Mouse (Mus musculus) lung, embryonic 14.5 days (tissue): ENCODE measurements at regions not wholly inside any gene's neighbourhood (a gene's known extent, or its start where the extent isn't known, plus 50 kb on each side); places are given as distances from the start of the nearest gene placed in this dataset.

ENCODE experiments used
- ATAC-seq: fragments of 200-750 bp; cut with Nextera tagmentation; 2 replicates; pipeline ENCODE4 v1.8.0; 2017; ENCODE audit warnings: mild to moderate bottlenecking, moderate TSS enrichment, moderate library complexity; ENCODE audit not compliant: insufficient read depth
- DNase-seq: peaks from one replicate; pipeline ENCODE4 v3.0.0-alpha.2; 2015
- H3K27ac ChIP-seq: fragments of 300-500 bp; sonication (generic); 2 replicates; pipeline ENCODE4 v1.5.1; 2014; ENCODE audit warnings: low read depth, mild to moderate bottlenecking, moderate library complexity
- H3K27me3 ChIP-seq: fragments of 300-500 bp; sonication (generic); 2 replicates; pipeline ENCODE4 v1.6.1; 2014; ENCODE audit warnings: low read length, control low read depth; ENCODE audit not compliant: insufficient read depth
- H3K36me3 ChIP-seq: fragments of 300-500 bp; sonication (generic); 2 replicates; pipeline ENCODE4 v1.6.1; 2014; ENCODE audit warnings: control low read depth; ENCODE audit not compliant: insufficient read depth
- H3K4me1 ChIP-seq: fragments of 300-500 bp; sonication (generic); 2 replicates; pipeline ENCODE4 v1.6.1; 2014; ENCODE audit warnings: antibody characterized with exemption, control low read depth; ENCODE audit not compliant: insufficient read depth
- H3K4me2 ChIP-seq: fragments of 300-500 bp; sonication (generic); 2 replicates; pipeline ENCODE4 v1.6.1; 2014; ENCODE audit warnings: mild to moderate bottlenecking
- H3K4me3 ChIP-seq: fragments of 300-500 bp; sonication (generic); 2 replicates; pipeline ENCODE4 v1.5.1; 2014; ENCODE audit warnings: low read depth, low read length
- H3K9ac ChIP-seq: fragments of 300-500 bp; sonication (generic); 2 replicates; pipeline ENCODE4 v1.6.1; 2014
- H3K9me3 ChIP-seq: fragments of 300-500 bp; sonication (generic); 2 replicates; pipeline ENCODE4 v1.6.1; 2016; ENCODE audit warnings: low read depth, low read length, control low read depth
- CTCF ChIP-seq: IDR thresholded peaks from 2 replicates; pipeline ENCODE4 v1.5.1; 2016; ENCODE audit warnings: antibody characterized with exemption, low read depth
- WGBS: fragments of 180-500 bp; shearing (Covaris S2); extraction: QIAGEN DNeasy Blood & Tissue Kit; methylation state at CpG from one replicate; pipeline ENCODE4 v1.1.7; 2014; 5-methylcytosine and 5-hydroxymethylcytosine counted together

DNA sequence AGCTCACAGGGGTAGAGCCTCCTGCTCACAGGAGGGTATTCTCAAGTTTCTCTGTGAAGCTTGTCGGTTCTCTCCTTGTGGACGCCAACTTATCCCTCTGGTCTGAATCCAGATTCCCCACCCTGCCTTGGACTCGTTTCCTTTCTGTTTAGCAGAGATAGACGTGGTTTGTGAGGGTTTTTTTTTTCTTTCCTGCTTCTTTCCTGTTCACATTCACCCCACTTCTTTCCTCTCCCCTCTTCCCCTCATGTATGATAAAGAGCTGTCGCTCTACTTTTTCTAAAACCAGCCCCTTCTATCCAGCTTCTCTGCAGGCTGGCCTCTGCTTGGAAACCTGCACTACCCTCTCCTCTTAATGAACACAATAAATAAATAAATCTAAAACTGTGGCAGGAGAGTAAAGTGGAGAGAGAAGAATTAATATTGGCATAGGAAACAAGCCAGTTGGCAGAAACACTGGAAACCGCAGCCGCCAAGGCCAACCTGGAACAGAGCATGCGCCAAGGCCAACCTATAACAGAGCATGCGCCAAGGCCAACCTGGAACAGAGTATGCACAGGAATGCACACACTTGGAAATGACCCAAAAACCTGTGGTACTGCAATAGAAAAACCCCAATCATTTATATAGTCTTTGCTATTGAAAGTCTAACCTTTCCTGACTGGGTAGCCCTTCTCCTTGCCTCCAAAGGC is 126.2 kb upstream of the Arid1b start:
- ATAC-seq = no peak
- no peak overlapping the region for H3K27ac ChIP-seq

DNA sequence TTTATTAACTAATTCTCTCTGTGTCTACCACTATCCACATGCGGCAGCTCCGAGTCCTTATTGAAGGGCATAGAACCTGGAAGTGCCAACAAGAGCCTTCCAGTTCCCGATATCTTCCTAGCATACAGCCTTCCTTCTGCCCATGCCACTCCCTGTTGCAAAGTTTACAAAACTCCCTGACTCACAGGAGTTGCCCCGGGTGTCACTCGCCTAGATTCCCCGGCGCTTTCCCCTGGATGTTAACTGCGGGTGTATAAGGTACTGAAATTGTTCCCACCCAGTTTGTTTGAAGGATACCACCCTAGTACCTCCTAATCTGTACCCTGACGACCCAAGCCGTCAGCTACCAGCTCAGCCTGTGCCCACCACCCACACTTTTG is 125.7 kb upstream of the Arid1b start:
- peaks cover 6% of the 10 kb centered on the region; the same call in 1 of the 2 replicates for H3K4me1 ChIP-seq
- H3K4me3 ChIP-seq = no peak overlapping the region
- ATAC-seq (no peak), DNase-seq (no peak)
- H3K27ac ChIP-seq = no peak overlapping the region
- no peak for TF ChIP-seq CTCF
- no peaks in the 10 kb centered on the region for H3K36me3 ChIP-seq
- H3K4me2 ChIP-seq = no peak overlapping the region
- no peaks in the 10 kb centered on the region for H3K9me3 ChIP-seq
- H3K27me3 ChIP-seq = no peaks in the 10 kb centered on the region
- H3K9ac ChIP-seq = no peak overlapping the region
- 77% methylated on average over 10 of the region's 10 CpGs for WGBS

More for the DNA sequence above, 126.2 kb upstream of the Arid1b start:
- Histone ChIP-seq H3K4me1 (peaks cover 6% of the 10 kb centered on the region; the same call in 1 of the 2 replicates), H3K36me3 (no peaks in the 10 kb centered on the region), H3K9ac (no peak overlapping the region), H3K4me2 (no peak overlapping the region), H3K27me3 (no peaks in the 10 kb centered on the region), H3K9me3 (no peaks in the 10 kb centered on the region), H3K4me3 (no peak overlapping the region)
- no peak for TF ChIP-seq CTCF
- peak; percentile 38 for DNase-seq
- 56% methylated on average over 9 of the region's 9 CpGs for WGBS

DNA sequence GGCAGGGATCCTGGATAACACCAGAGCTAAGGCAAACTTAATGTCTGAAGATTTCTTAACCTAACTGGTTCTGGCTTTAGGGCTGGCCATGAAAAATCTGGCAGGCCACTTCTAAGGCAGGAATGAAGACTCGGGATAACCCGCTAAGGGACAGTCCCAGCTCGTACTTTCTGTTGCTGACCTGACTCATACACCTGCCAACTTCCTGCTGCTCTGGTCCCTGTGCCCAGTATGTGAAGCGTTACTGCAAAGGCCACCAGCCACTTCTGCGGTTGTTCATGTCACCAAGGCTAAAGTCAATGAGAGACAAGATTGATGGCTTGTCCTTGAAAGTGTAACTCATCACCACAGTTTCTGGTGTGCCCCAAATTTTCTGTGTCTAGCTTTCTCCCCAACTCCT is 125.3 kb upstream of the Arid1b start:
- TF ChIP-seq CTCF = no peak
- H3K4me3 ChIP-seq = no peak overlapping the region
- DNase-seq = no peak
- no peak overlapping the region for H3K9ac ChIP-seq
- peaks cover 6% of the 10 kb centered on the region; the same call in 1 of the 2 replicates for H3K4me1 ChIP-seq
- no peak overlapping the region for H3K27ac ChIP-seq
- no peaks in the 10 kb centered on the region for H3K36me3 ChIP-seq
- no peaks in the 10 kb centered on the region for H3K27me3 ChIP-seq
- 69% methylated on average over 5 of the region's 5 CpGs for WGBS
- no peak overlapping the region for H3K4me2 ChIP-seq
- no peaks in the 10 kb centered on the region for H3K9me3 ChIP-seq
- no peak for ATAC-seq

DNA sequence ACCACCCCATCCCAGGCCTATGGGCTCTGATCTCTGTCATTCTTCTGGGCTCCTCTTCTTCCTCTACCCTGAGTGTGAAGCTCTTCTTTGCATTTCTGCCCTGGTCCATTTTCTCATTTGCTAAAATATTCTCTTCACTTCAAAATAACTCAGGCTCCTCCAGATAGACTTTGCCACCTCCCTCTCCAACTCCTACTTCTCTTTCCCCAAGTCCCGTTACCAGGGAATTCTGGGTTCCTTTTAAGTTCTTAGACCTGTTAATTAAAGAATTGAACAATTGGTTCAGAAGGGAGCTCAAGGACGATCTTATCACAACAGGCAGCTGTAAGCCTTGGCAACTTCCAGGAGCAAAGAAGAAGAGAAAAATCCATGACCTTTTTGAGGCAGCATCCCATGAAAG is 122.9 kb upstream of the Arid1b start:
- DNase-seq (no peak), ATAC-seq (no peak)
- TF ChIP-seq CTCF = no peak
- Histone ChIP-seq H3K27me3 (no peaks in the 10 kb centered on the region), H3K4me2 (no peak overlapping the region), H3K9ac (no peak overlapping the region), H3K4me1 (peaks cover under 1% of the 10 kb centered on the region; the same call in 1 of the 2 replicates), H3K27ac (no peak overlapping the region), H3K36me3 (no peaks in the 10 kb centered on the region), H3K4me3 (no peak overlapping the region), H3K9me3 (no peaks in the 10 kb centered on the region)
- 60% methylated on average over 2 of the region's 2 CpGs for WGBS

GRCm38 (mm10) chr17:4874459-4874858 is 119.7 kb upstream of the Arid1b start:
- Histone ChIP-seq H3K9ac (no peak overlapping the region), H3K9me3 (no peaks in the 10 kb centered on the region), H3K27me3 (no peaks in the 10 kb centered on the region), H3K4me3 (no peak overlapping the region), H3K4me1 (no peaks in the 10 kb centered on the region), H3K27ac (no peak overlapping the region), H3K4me2 (no peak overlapping the region), H3K36me3 (no peaks in the 10 kb centered on the region)
- TF ChIP-seq CTCF = no peak
- DNase-seq (no peak), ATAC-seq (no peak)
- 83% methylated on average over 2 of the region's 2 CpGs for WGBS

DNA sequence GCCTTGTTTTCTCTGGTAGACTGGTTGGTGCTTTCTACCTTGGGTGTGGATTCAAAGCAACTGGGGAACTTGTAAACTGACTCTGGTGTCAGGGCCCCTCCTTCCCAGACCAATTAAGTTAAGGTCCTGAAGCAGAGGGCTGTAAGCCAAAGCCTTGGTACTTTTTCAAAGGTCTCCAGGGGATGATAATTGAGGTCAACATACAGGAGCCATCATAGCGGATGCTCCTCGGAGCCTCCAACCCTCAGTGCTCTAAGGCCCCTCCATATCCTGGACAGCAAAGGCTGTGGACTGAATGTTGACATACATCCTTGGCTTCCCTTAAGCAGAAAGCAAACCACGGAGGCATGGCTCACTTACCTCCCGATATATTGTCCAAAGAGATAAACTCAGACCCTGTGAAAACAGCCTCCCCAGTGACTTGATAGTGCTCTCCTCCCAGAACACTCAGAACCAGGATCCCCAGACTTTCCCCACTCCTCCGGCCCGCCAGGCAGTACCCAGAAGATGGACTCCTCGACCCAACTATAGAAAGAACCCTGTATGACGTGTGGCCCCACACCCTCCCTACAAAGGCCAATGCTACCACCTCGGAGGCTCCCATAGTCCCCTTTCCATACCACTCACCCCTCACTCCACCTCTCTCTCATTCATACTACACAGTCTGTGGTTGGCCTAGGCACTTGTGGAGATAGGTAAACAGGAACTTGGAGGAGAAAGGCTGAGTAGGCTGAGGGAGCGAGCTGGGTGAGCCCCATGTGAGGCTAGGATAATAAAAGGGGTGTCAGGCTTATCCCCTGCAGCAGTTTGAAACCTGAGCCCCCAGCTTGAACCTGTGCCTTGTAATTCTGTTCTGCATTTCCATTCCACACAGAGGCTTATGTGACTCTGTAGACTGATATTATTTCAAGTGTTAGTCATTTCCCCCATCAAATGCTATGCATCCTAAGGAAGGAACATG is 118.8 kb upstream of the Arid1b start:
- no peaks in the 10 kb centered on the region for H3K9me3 ChIP-seq
- no peaks in the 10 kb centered on the region for H3K4me1 ChIP-seq
- no peak for TF ChIP-seq CTCF
- H3K4me2 ChIP-seq = no peak overlapping the region
- WGBS = 71% methylated on average over 10 of the region's 10 CpGs
- no peak overlapping the region for H3K4me3 ChIP-seq
- no peak for ATAC-seq
- H3K36me3 ChIP-seq = no peaks in the 10 kb centered on the region
- H3K27me3 ChIP-seq = no peaks in the 10 kb centered on the region
- no peak for DNase-seq
- no peak overlapping the region for H3K9ac ChIP-seq
- H3K27ac ChIP-seq = no peak overlapping the region

- no peak overlapping the region for H3K27ac ChIP-seq
- DNase-seq (no peak), ATAC-seq (no peak)
- no peaks in the 10 kb centered on the region for H3K4me1 ChIP-seq
- H3K27me3 ChIP-seq = no peaks in the 10 kb centered on the region
- no peaks in the 10 kb centered on the region for H3K36me3 ChIP-seq
- H3K4me2 ChIP-seq = no peak overlapping the region
- no peak for TF ChIP-seq CTCF
- WGBS = 80% methylated on average over 4 of the region's 4 CpGs
- H3K9me3 ChIP-seq = no peaks in the 10 kb centered on the region
- H3K9ac ChIP-seq = no peak overlapping the region
- no peak overlapping the region for H3K4me3 ChIP-seq
Observed at GRCm38 (mm10) chr17:4876431-4876830, 117.7 kb upstream of the Arid1b start.
